In genomic region chr10:9533283-9533682, GRCm38 (mm10) we compare ENCODE assay signal across 21 mouse cellular contexts.
DNase-seq lines count a peak whose midpoint lies in the region; ATAC-seq and TF ChIP-seq lines count a peak whose summit lies in the region.
"Had no signal": no experiment of that assay in that cellular context is flagged by ENCODE, and none has a peak within 500 bp of the region (broad histone marks: within the 10 kb centered on the region; RNA-seq: fewer than 3 reads in every experiment).

No protein-coding gene starts in this region.

- ATAC-seq in forebrain, embryonic 15.5 days (replicated peaks), result no peak
- 0 out of 2 replicates have a peak, but pooled peaks have one; percentile 51 for ATAC-seq in hindbrain, postnatal 0 days
- peak; percentile 51 for ATAC-seq in midbrain, embryonic 13.5 days
- ATAC-seq in midbrain, embryonic 14.5 days (ENCODE audit: low FRiP score, low TSS enrichment), result no peak
- ATAC-seq: activated CD4-positive, CD25-positive, alpha-beta regulatory T cell, adult 4 months; hindbrain, embryonic 16.5 days; Patski had no signal

- H3K4me2 ChIP-seq in forebrain, embryonic 15.5 days (replicated peaks), result no peak overlapping the region
- H3K4me2 ChIP-seq in hindbrain, postnatal 0 days (ENCODE audit: low read depth, low read length), result no peak overlapping the region
- H3K4me2 ChIP-seq in midbrain, embryonic 13.5 days (replicated peaks), result no peak overlapping the region
- no peak overlapping the region for H3K4me2 ChIP-seq in midbrain, embryonic 14.5 days (ENCODE audit: low read length)
- H3K4me2 ChIP-seq: heart, embryonic 12.5 days; hindbrain, embryonic 12.5 days had no signal

- DNase-seq in forebrain, embryonic 10.5 days (ENCODE audit: extremely low spot score, low spot score), result no peak
- DNase-seq in hindbrain, postnatal 0 days (ENCODE audit: low spot score), result peak; percentile 13
- DNase-seq in hindbrain, embryonic 10.5 days (ENCODE audit: low spot score), result no peak
- DNase-seq in midbrain, embryonic 14.5 days, result no peak
- DNase-seq in spleen, postnatal 4 days (ENCODE audit: low spot score in 2 of 2), result no peak
- DNase-seq: adrenal gland, postnatal 14 days; cerebellum, adult 11-12 months; cerebellum, adult 9-10 months; cerebellum, postnatal 25 days; gastrocnemius, adult 2 months; gastrocnemius, postnatal 25 days; heart, postnatal 36 days had no signal

- H3K27me3 ChIP-seq in forebrain, embryonic 10.5 days (ENCODE audit: poor library complexity, severe bottlenecking), result peaks cover 8% of the 10 kb centered on the region
- no peaks in the 10 kb centered on the region for H3K27me3 ChIP-seq in forebrain, embryonic 15.5 days
- H3K27me3 ChIP-seq in hindbrain, postnatal 0 days (ENCODE audit: insufficient read depth, low read length), result no peaks in the 10 kb centered on the region
- H3K27me3 ChIP-seq in hindbrain, embryonic 10.5 days (ENCODE audit: insufficient read depth, poor library complexity, severe bottlenecking), result no peaks in the 10 kb centered on the region
- H3K27me3 ChIP-seq in midbrain, embryonic 13.5 days, result no peaks in the 10 kb centered on the region
- H3K27me3 ChIP-seq in midbrain, embryonic 14.5 days (ENCODE audit: control insufficient read depth, insufficient read depth, low read length), result no peaks in the 10 kb centered on the region
- H3K27me3 ChIP-seq: CH12.LX; heart, embryonic 12.5 days; hindbrain, embryonic 12.5 days; Patski had no signal

- H3K36me3 ChIP-seq in forebrain, embryonic 10.5 days (replicated peaks), result no peaks in the 10 kb centered on the region
- no peaks in the 10 kb centered on the region for H3K36me3 ChIP-seq in forebrain, embryonic 15.5 days
- no peaks in the 10 kb centered on the region for H3K36me3 ChIP-seq in hindbrain, postnatal 0 days (ENCODE audit: insufficient read depth, low read length)
- H3K36me3 ChIP-seq in hindbrain, embryonic 10.5 days, result no peaks in the 10 kb centered on the region
- H3K36me3 ChIP-seq in midbrain, embryonic 13.5 days, result no peaks in the 10 kb centered on the region
- H3K36me3 ChIP-seq in midbrain, embryonic 14.5 days (ENCODE audit: control insufficient read depth, insufficient read depth, low read length), result no peaks in the 10 kb centered on the region
- H3K36me3 ChIP-seq: heart, embryonic 12.5 days; hindbrain, embryonic 12.5 days had no signal

- peak overlapping the region; percentile 49; the same call in 1 of the 2 replicates for H3K27ac ChIP-seq in forebrain, embryonic 10.5 days
- no peak overlapping the region for H3K27ac ChIP-seq in forebrain, embryonic 15.5 days (replicated peaks)
- no peak overlapping the region for H3K27ac ChIP-seq in hindbrain, postnatal 0 days
- H3K27ac ChIP-seq in hindbrain, embryonic 10.5 days, result no peak overlapping the region
- no peak overlapping the region for H3K27ac ChIP-seq in midbrain, embryonic 13.5 days
- H3K27ac ChIP-seq in midbrain, embryonic 14.5 days (replicated peaks; ENCODE audit: low read depth, low read length), result no peak overlapping the region
- H3K27ac ChIP-seq: gastrocnemius, adult 2 months; hindbrain, embryonic 12.5 days had no signal

- H3K9ac ChIP-seq in forebrain, embryonic 15.5 days (replicated peaks), result no peak overlapping the region
- H3K9ac ChIP-seq in hindbrain, postnatal 0 days (replicated peaks; ENCODE audit: low read length), result no peak overlapping the region
- 0 out of 2 replicates have a peak overlapping the region, but pooled peaks have one; percentile 7 for H3K9ac ChIP-seq in midbrain, embryonic 13.5 days (replicated peaks)
- H3K9ac ChIP-seq in midbrain, embryonic 14.5 days (replicated peaks; ENCODE audit: low read length), result no peak overlapping the region
- H3K9ac ChIP-seq: heart, embryonic 12.5 days; hindbrain, embryonic 12.5 days had no signal

- no peak for TF ChIP-seq CTCF in hindbrain, postnatal 0 days (IDR thresholded peaks at IDR 0.05; ENCODE audit: low read depth)

- 11% methylated on average over 2 of the region's 2 CpGs for WGBS in forebrain, embryonic 10.5 days
- 29% methylated on average over 2 of the region's 2 CpGs for WGBS in forebrain, embryonic 15.5 days
- 23% methylated on average over 2 of the region's 2 CpGs for WGBS in hindbrain, postnatal 0 days
- WGBS in hindbrain, embryonic 10.5 days, result 15% methylated on average over 2 of the region's 2 CpGs
- 10% methylated on average over 2 of the region's 2 CpGs for WGBS in midbrain, embryonic 13.5 days
- 13% methylated on average over 2 of the region's 2 CpGs for WGBS in midbrain, embryonic 14.5 days

- H3K4me1 ChIP-seq in forebrain, embryonic 10.5 days, result peaks cover 72% of the 10 kb centered on the region
- peaks cover 15% of the 10 kb centered on the region; the same call in 1 of the 2 replicates for H3K4me1 ChIP-seq in forebrain, embryonic 15.5 days
- no peaks in the 10 kb centered on the region for H3K4me1 ChIP-seq in hindbrain, postnatal 0 days (ENCODE audit: insufficient read depth, low read length)
- H3K4me1 ChIP-seq in hindbrain, embryonic 10.5 days (replicated peaks), result peaks cover 26% of the 10 kb centered on the region
- H3K4me1 ChIP-seq in midbrain, embryonic 13.5 days (replicated peaks), result peaks cover 44% of the 10 kb centered on the region
- H3K4me1 ChIP-seq in midbrain, embryonic 14.5 days (ENCODE audit: control insufficient read depth, insufficient read depth, low read length), result peaks cover 25% of the 10 kb centered on the region

- no peaks in the 10 kb centered on the region for H3K9me3 ChIP-seq in forebrain, embryonic 10.5 days
- H3K9me3 ChIP-seq in forebrain, embryonic 15.5 days, result no peaks in the 10 kb centered on the region
- no peaks in the 10 kb centered on the region for H3K9me3 ChIP-seq in hindbrain, postnatal 0 days (ENCODE audit: low read length)
- no peaks in the 10 kb centered on the region for H3K9me3 ChIP-seq in hindbrain, embryonic 10.5 days
- no peaks in the 10 kb centered on the region for H3K9me3 ChIP-seq in midbrain, embryonic 13.5 days
- no peaks in the 10 kb centered on the region for H3K9me3 ChIP-seq in midbrain, embryonic 14.5 days (ENCODE audit: control insufficient read depth, low read length)
- H3K9me3 ChIP-seq: heart, embryonic 12.5 days; hindbrain, embryonic 12.5 days had no signal

- no peak overlapping the region for H3K4me3 ChIP-seq in forebrain, embryonic 10.5 days
- no peak overlapping the region for H3K4me3 ChIP-seq in forebrain, embryonic 15.5 days
- H3K4me3 ChIP-seq in hindbrain, postnatal 0 days (ENCODE audit: low read length), result no peak overlapping the region
- no peak overlapping the region for H3K4me3 ChIP-seq in hindbrain, embryonic 10.5 days
- no peak overlapping the region for H3K4me3 ChIP-seq in midbrain, embryonic 13.5 days (replicated peaks)
- H3K4me3 ChIP-seq in midbrain, embryonic 14.5 days (replicated peaks; ENCODE audit: low read depth, low read length), result no peak overlapping the region
- H3K4me3 ChIP-seq: erythroblast, embryonic 14.5 days; gastrocnemius, adult 2 months; heart, embryonic 12.5 days; hindbrain, embryonic 12.5 days had no signal

Comparison
In these comparisons a context has a peak if more than half of its experiments do, and no peak if none do; other contexts are left out.
1. ATAC-seq: peak in hindbrain, postnatal 0 days (single experiment) and midbrain, embryonic 13.5 days (single experiment); none in forebrain, embryonic 15.5 days (single experiment) and midbrain, embryonic 14.5 days (single experiment).